In genomic region chr6:127430716-127431115, GRCm38 (mm10) we compare ENCODE assay signal across 18 mouse cellular contexts. TPM values are rescaled to one million over a fixed set of nuclear protein-coding genes. Genes with fewer than 3 reads are reported as not detected.
A peak's percentile ranks its signal among the peaks of the same experiment; 100 is the strongest.
DNase-seq lines count a peak whose midpoint lies in the region; ATAC-seq lines count a peak whose summit lies in the region.
"Had no signal": no experiment of that assay in that cellular context is flagged by ENCODE, and none has a peak within 500 bp of the region (broad histone marks: within the 10 kb centered on the region; RNA-seq: fewer than 3 reads in every experiment).

No protein-coding gene starts in this region.

- no peaks in the 10 kb centered on the region for H3K36me3 ChIP-seq in midbrain, embryonic 10.5 days
- no peaks in the 10 kb centered on the region for H3K36me3 ChIP-seq in midbrain, embryonic 14.5 days (ENCODE audit: control insufficient read depth, insufficient read depth, low read length)
- H3K36me3 ChIP-seq: embryonic facial prominence, embryonic 13.5 days; forebrain, embryonic 10.5 days; forebrain, embryonic 12.5 days had no signal

- no peak overlapping the region for H3K4me2 ChIP-seq in midbrain, embryonic 14.5 days (ENCODE audit: low read length)
- H3K4me2 ChIP-seq: embryonic facial prominence, embryonic 13.5 days; forebrain, embryonic 12.5 days had no signal

- ATAC-seq in midbrain, embryonic 14.5 days (ENCODE audit: low FRiP score, low TSS enrichment) = no peak
- ATAC-seq: forebrain, embryonic 14.5 days; forebrain, embryonic 16.5 days had no signal

- H3K9me3 ChIP-seq in midbrain, embryonic 10.5 days (replicated peaks) = no peaks in the 10 kb centered on the region
- no peaks in the 10 kb centered on the region for H3K9me3 ChIP-seq in midbrain, embryonic 14.5 days (ENCODE audit: control insufficient read depth, low read length)
- H3K9me3 ChIP-seq: embryonic facial prominence, embryonic 13.5 days; forebrain, embryonic 10.5 days; forebrain, embryonic 12.5 days had no signal

- H3K27ac ChIP-seq in midbrain, embryonic 10.5 days (replicated peaks) = 0 out of 2 replicates have a peak overlapping the region, but pooled peaks have one; percentile 28
- no peak overlapping the region for H3K27ac ChIP-seq in midbrain, embryonic 14.5 days (replicated peaks; ENCODE audit: low read depth, low read length)
- H3K27ac ChIP-seq: embryonic facial prominence, embryonic 13.5 days; forebrain, embryonic 10.5 days; forebrain, embryonic 12.5 days had no signal

- no peak overlapping the region for H3K4me3 ChIP-seq in midbrain, embryonic 10.5 days
- no peak overlapping the region for H3K4me3 ChIP-seq in midbrain, embryonic 14.5 days (replicated peaks; ENCODE audit: low read depth, low read length)
- H3K4me3 ChIP-seq: embryonic facial prominence, embryonic 13.5 days; forebrain, embryonic 10.5 days; forebrain, embryonic 12.5 days had no signal

- H3K4me1 ChIP-seq in midbrain, embryonic 10.5 days = peaks cover 18% of the 10 kb centered on the region
- 0 out of 2 replicates have a peak, but pooled peaks cover 4% of the 10 kb centered on the region for H3K4me1 ChIP-seq in midbrain, embryonic 14.5 days (ENCODE audit: control insufficient read depth, insufficient read depth, low read length)
- H3K4me1 ChIP-seq: embryonic facial prominence, embryonic 13.5 days; forebrain, embryonic 12.5 days had no signal

- no peak for DNase-seq in midbrain, embryonic 10.5 days (ENCODE audit: low spot score)
- DNase-seq in midbrain, embryonic 14.5 days = no peak
- peak; percentile 82 for DNase-seq in fat pad, adult 2 months (ENCODE audit: extremely low read depth, low read depth, low spot score)
- no peak for DNase-seq in testis, postnatal 14 days (ENCODE audit: low spot score)
- no peak for DNase-seq in lung, postnatal 14 days
- DNase-seq: adrenal gland, adult 8-10 months; adrenal gland, postnatal 14 days; adrenal gland, postnatal 36 days; cerebellum, adult 11-12 months; cerebellum, adult 2 months; cerebellum, adult 9-10 months; cerebellum, postnatal 10 days; cerebellum, postnatal 25 days had no signal

- no peak overlapping the region for H3K9ac ChIP-seq in midbrain, embryonic 14.5 days (replicated peaks; ENCODE audit: low read length)
- H3K9ac ChIP-seq: embryonic facial prominence, embryonic 13.5 days; forebrain, embryonic 12.5 days had no signal

- WGBS in midbrain, embryonic 10.5 days = 80% methylated on average over 7 of the region's 7 CpGs
- WGBS in midbrain, embryonic 14.5 days = 71% methylated on average over 7 of the region's 7 CpGs

- H3K27me3 ChIP-seq in midbrain, embryonic 10.5 days (ENCODE audit: low read depth, poor library complexity, severe bottlenecking) = no peaks in the 10 kb centered on the region
- H3K27me3 ChIP-seq in midbrain, embryonic 14.5 days (ENCODE audit: control insufficient read depth, insufficient read depth, low read length) = no peaks in the 10 kb centered on the region
- H3K27me3 ChIP-seq: embryonic facial prominence, embryonic 13.5 days had no signal

RNA-seq across cellular contexts. Expression of gene Parp11, which starts 15.9 kb away (rescaled TPM):
- polyA plus RNA-seq in midbrain, embryonic 10.5 days (2016; fragmentation: Nextera tagmentation; extraction: Ambion mirVana) = 39.0 and 48.4 TPM in 2 replicates
- polyA plus RNA-seq in midbrain, embryonic 14.5 days (2014; fragmentation: Nextera tagmentation; extraction: Ambion mirVana) = 79.6 and 111 TPM in 2 replicates
